Mouse (Mus musculus): ENCODE measurements around the gene Fam53b.

Fam53b gene

GRCm38 (mm10) chr7:132811716-132812618 is 1.7 kb downstream of the Fam53b start:
- no peak for ATAC-seq (ENCODE audit: insufficient number of reproducible peaks, low FRiP score, low TSS enrichment)

- peak; percentile 22; the same call in 1 of the 2 replicates for ATAC-seq (ENCODE audit: insufficient number of reproducible peaks, low FRiP score, low TSS enrichment)
Measured at GRCm38 (mm10) chr7:132810879-132811278, 2.8 kb downstream of the Fam53b start.

GRCm38 (mm10) chr7:132810368-132810767 is 3.3 kb downstream of the Fam53b start:
- no peak for ATAC-seq (ENCODE audit: insufficient number of reproducible peaks, low FRiP score, low TSS enrichment)

GRCm38 (mm10) chr7:132809721-132810120 is 4.0 kb downstream of the Fam53b start:
- ATAC-seq (ENCODE audit: insufficient number of reproducible peaks, low FRiP score, low TSS enrichment) = no peak

GRCm38 (mm10) chr7:132808841-132809682 is 4.6 kb downstream of the Fam53b start:
- ATAC-seq (ENCODE audit: insufficient number of reproducible peaks, low FRiP score, low TSS enrichment) = no peak

GRCm38 (mm10) chr7:132808051-132808796 is 5.5 kb downstream of the Fam53b start:
- ATAC-seq (ENCODE audit: insufficient number of reproducible peaks, low FRiP score, low TSS enrichment) = no peak

GRCm38 (mm10) chr7:132806926-132807857 is 6.5 kb downstream of the Fam53b start:
- ATAC-seq (ENCODE audit: insufficient number of reproducible peaks, low FRiP score, low TSS enrichment) = peak; percentile 76

GRCm38 (mm10) chr7:132806286-132806685 is 7.4 kb downstream of the Fam53b start:
- peak; percentile 22; the same call in 1 of the 2 replicates for ATAC-seq (ENCODE audit: insufficient number of reproducible peaks, low FRiP score, low TSS enrichment)

GRCm38 (mm10) chr7:132804951-132805350 is 8.7 kb downstream of the Fam53b start:
- ATAC-seq (ENCODE audit: insufficient number of reproducible peaks, low FRiP score, low TSS enrichment) = no peak

GRCm38 (mm10) chr7:132804461-132804860 is 9.2 kb downstream of the Fam53b start:
- ATAC-seq (ENCODE audit: insufficient number of reproducible peaks, low FRiP score, low TSS enrichment) = no peak

GRCm38 (mm10) chr7:132803962-132804361 is 9.7 kb downstream of the Fam53b start:
- no peak for ATAC-seq (ENCODE audit: insufficient number of reproducible peaks, low FRiP score, low TSS enrichment)

GRCm38 (mm10) chr7:132803336-132803735 is 10.3 kb downstream of the Fam53b start:
- ATAC-seq (ENCODE audit: insufficient number of reproducible peaks, low FRiP score, low TSS enrichment) = no peak

- ATAC-seq (ENCODE audit: insufficient number of reproducible peaks, low FRiP score, low TSS enrichment) = no peak
Measured at GRCm38 (mm10) chr7:132802691-132803090, 11.0 kb downstream of the Fam53b start.

GRCm38 (mm10) chr7:132802066-132802465 is 11.6 kb downstream of the Fam53b start:
- no peak for ATAC-seq (ENCODE audit: insufficient number of reproducible peaks, low FRiP score, low TSS enrichment)

- ATAC-seq (ENCODE audit: insufficient number of reproducible peaks, low FRiP score, low TSS enrichment) = no peak
Measured at GRCm38 (mm10) chr7:132801509-132801908, 12.2 kb downstream of the Fam53b start.

- no peak for ATAC-seq (ENCODE audit: insufficient number of reproducible peaks, low FRiP score, low TSS enrichment)
Measured at GRCm38 (mm10) chr7:132800868-132801267, 12.8 kb downstream of the Fam53b start.

- peak; percentile 45; the same call in 1 of the 2 replicates for ATAC-seq (ENCODE audit: insufficient number of reproducible peaks, low FRiP score, low TSS enrichment)
Measured at GRCm38 (mm10) chr7:132799119-132800016, 14.3 kb downstream of the Fam53b start.

- no peak for ATAC-seq (ENCODE audit: insufficient number of reproducible peaks, low FRiP score, low TSS enrichment)
Measured at GRCm38 (mm10) chr7:132795141-132795540, 18.5 kb downstream of the Fam53b start.

Measured in cerebellum, adult (tissue).